Mouse (Mus musculus): ENCODE data around the gene Pcp4l1.
"Not testable (repeated sequence)": the region's sequence is repeated elsewhere in the genome, so short reads cannot be mapped to it uniquely, and the experiment has no call there.

Gene Pcp4l1

GRCm38 (mm10) chr1:171142981-171143380, 53.1 kb downstream of the Pcp4l1 start:
- not testable (repeated sequence) for DNase-seq (ENCODE audit: extremely low spot score, low read depth, low spot score)

GRCm38 (mm10) chr1:171137486-171138155, 58.4 kb downstream of the Pcp4l1 start:
- not testable (repeated sequence) for DNase-seq (ENCODE audit: extremely low spot score, low read depth, low spot score)

GRCm38 (mm10) chr1:171135600-171135999, 60.5 kb downstream of the Pcp4l1 start:
- no peak for DNase-seq (ENCODE audit: extremely low spot score, low read depth, low spot score)

GRCm38 (mm10) chr1:171130971-171131370, 65.1 kb downstream of the Pcp4l1 start:
- DNase-seq (ENCODE audit: extremely low spot score, low read depth, low spot score), result no peak

GRCm38 (mm10) chr1:171129251-171129650, 66.8 kb downstream of the Pcp4l1 start:
- DNase-seq (ENCODE audit: extremely low spot score, low read depth, low spot score), result no peak

DNA sequence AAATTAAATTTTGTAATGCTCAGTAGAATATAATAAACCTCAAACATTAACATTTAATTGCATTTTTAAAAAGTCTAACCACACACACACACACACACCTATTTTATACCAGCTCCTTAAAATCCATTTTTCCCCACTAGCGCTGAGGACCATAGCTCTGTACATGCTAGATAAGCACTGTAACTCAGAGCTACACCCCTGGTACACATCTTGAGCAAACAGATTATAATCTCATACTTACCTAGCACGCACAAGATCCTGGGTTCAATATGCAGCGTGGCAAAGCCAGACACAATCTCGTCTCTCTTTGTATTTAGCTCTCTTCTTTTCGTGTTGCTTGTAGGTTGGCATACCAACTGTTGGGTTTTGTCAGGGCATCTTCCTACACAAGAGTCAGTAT, 71.7 kb downstream of the Pcp4l1 start:
- no peak for DNase-seq (ENCODE audit: extremely low spot score, low read depth, low spot score)

Data from hindlimb bud, embryonic 11.5 days (tissue).